Mouse (Mus musculus): ENCODE results near the gene Tstd2.

DNA sequence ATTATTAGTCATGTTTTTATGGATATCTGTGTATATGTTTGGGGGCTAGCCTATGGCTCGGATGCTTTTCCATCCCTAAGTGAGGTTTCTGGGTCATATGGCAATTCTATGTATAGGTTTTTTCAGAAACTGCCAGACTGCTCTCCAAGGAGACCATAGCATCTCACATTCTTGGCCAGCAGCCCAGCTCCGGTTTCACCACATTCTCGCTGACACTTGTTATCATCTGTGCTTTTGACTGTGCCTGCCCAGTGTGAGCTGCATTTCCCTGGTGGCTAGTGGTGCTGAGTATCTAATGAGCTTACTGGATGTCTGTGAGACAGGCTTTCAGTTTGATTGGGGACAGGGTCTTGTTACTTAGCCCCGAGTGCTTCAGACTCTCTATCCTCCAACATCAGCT, 64.8 kb downstream of the Tstd2 start:
- TF ChIP-seq CTCF (IDR thresholded peaks at IDR 0.05), result no peak
- TF ChIP-seq EP300 (IDR thresholded peaks at IDR 0.05), result no peak

Measured in lung, postnatal 0 days (tissue).